Mouse (Mus musculus) kidney, postnatal 14 days (tissue): ENCODE data around the gene Zmat5.

Source experiments
- DNase-seq: peaks from one replicate; pipeline ENCODE4 v3.0.0; 2022; ENCODE audit warnings: mixed read lengths

Gene Zmat5

DNA sequence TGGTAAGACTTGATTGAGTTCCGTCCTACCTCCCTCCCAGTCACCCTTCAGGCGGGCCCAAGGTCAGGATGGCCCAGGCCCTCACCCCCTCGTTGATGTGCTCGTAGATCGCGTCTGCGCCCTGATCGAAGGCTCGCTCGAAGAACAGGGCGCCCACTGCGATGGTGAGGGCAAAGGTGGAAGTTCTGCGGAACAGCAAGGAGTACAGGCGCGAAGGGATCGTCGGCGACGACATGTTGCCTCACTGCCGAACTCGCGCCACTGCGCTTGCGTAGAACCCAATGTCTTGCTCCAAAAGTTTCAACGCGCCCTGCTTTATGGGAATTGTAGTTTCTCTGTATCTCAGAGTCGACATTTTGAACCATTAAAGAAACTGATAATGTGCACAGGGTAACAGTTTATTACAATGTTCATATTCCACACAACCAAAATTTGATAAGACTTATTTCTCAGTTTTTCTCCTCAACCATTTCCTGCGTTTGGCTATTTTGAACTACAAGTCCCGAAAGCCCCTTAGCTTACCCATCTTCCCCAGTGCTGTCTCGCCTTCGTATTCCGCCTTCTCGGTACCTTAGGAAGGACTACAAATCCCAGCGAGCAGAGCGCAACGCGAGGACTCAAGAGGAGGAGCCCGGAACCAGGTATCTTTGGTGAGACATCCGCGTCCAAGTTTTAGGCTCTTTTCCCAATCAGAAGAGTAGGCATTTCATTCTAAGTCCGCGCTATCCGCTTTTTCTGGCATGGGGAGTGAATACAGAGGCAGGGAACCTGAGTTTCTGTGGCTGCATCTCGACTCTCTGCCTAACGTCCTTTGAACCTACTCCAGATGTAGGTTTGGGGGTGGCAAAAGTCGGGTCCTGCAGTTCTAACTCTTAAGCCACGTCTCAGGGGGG, at the start of gene Zmat5, which contains the start of gene Uqcr10:
Gene Zmat5 (plus strand): TSS at position 607 of the 893 bp plus-strand sequence.
Gene Uqcr10 (minus strand): TSS at position 271 of the 893 bp plus-strand sequence.
- DNase-seq: peak; percentile 95

DNA sequence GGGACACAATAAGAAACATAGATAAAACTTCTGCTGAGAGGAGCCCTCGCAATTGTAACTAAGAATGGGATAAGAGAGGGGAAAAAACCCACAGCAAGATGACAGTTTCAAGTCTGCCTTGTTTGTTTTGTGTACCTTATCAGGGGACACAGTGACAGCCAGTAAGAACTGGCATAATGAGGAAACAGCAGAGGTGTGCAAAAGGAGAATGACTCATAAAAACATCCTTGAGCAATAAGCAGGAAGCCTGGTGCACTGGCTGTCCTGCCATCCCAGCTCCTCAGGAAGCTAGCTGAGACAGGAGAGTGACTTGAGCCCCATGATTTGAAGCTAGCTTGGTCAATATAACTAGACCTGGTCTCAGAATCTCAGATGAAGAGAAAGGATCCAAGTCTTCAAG, 44.7 kb upstream of the Zmat5 start:
- DNase-seq: no peak

DNA sequence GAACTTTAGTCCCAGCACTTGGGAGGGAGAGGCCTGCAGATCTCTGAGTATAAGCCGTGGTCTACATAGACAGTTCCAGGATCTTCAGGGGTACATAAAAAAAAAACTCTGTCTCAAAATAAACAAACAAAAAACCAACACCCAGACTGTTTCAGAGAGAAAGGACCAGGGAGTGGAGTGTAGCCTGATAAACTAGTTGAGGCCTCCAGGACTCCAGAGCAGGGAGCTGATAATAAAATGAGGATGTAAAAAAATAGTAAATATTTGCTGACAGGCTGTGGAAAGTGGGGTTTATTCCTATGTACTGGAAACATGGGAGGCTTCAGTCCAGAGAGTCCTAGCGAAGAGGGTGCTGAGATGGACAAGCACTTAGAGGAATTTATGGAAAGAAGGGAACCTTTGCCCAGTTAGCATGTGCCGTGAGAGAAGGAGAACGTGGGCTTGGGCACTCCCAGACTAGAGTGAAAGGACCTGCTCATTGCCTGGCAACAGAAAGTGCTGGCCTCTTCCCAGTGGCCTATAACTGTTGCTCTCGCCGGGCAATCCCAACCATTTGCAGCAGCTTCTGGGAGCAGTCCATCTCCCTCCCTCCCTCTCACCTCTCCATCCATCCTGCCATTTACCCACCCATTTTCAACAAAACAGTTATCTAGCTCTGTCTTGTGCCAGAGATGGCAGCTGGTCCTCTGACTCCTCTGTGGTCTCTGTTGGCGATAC, 44.0 kb upstream of the Zmat5 start:
- no peak for DNase-seq

DNA sequence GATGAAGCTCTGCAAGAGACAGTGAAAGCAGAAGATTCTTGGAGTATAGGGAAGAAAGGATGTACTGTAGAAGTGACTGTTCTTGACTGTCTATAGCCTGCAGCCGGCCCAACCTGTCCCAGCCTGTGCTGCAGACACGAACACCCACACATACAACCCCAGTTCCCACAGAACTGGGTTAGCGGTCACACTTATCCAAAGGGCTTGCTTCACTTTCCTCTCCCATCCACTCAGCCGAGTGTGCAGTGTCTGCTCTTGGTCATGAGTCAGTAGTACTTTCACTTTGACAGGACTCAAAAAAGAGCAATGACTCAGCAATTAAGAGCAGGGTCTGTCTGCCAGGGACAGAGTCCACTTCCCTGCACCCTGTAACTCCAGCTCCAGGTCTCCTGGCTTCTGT, 43.2 kb upstream of the Zmat5 start:
- DNase-seq: no peak

GRCm38 (mm10) chr11:4661871-4662495, 42.5 kb upstream of the Zmat5 start:
- DNase-seq: no peak

DNA sequence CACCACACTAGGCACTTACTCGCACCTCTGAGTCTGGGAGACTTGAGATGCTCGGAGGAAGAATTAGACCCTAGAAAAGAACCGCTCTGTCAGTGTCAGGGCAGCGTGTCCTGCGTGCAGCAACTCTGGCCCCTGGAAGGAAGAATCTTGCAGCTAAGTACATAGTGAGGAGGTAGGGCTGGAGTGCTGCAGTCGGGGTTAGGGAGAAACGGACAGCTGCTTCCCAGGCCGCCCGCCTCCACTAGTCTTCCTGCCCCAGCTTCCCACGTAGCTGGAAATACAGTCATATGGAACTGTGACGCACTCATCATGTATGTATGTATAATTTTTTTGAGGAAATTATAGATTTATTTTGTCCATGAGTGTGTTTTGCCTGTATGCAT, 42.0 kb upstream of the Zmat5 start:
- no peak for DNase-seq

DNA sequence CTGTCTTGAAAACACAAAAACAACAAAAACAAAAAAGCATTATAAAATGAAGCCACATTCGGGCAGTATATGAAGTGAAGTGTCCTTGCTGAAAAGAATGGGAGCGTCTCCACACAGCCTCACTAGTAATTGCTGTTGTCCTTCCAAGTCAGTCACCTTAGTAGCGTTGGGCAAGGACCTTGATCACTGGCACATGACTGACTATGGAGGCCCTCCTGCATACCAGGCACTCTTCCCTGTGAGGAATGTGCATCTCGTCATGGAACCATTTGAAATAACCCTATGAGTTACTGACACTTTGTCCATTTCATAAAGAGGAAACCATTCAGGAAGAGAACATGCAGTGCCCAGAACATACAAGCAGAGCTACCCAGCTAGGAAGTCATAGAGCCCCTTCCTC, 32.7 kb upstream of the Zmat5 start:
- no peak for DNase-seq

DNA sequence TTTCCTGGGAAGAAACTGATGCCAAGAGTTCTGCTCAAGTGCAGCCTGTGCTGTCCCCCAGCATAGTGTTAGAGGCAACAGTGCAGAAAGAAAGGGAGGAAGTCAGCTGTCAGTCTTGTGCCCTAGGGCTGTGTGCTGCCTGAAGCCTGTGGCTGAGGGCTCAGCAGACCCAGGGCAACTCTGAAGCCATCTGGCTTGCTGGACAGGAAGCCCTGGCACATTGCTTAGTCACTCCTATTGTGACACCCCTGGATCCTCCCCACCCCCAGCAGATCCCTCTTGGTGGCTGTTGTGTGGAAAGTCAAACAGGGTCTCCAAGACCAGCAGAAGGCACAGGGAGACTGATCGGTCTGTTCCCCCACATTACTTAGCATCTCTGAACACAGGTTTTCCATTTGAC, 29.9 kb upstream of the Zmat5 start:
- no peak for DNase-seq

DNA sequence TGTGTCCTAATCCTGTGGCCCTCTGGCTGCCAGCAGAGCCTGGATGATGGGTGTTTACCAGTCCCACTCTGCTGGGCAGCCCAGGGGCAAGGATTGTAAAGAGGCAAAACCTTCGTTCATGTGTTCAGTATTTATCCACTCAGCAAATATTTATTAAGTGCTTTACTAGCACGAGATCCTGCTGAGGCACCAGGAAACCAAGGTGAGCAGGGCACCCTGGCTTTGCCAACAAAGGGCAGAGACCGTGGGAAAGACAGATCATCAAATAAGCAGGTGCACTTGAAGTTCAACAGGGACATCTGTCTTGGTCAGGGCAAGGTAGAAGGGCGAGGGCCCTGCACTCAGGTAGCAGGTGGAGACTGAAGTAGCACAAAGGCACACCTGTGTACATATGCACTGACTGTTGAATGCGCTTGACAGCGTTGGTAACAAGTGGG, 29.3 kb upstream of the Zmat5 start:
- DNase-seq: no peak

GRCm38 (mm10) chr11:4675693-4676092, 28.8 kb upstream of the Zmat5 start:
- no peak for DNase-seq

- DNase-seq: no peak
Measured at GRCm38 (mm10) chr11:4677250-4677872, 27.1 kb upstream of the Zmat5 start.

DNA sequence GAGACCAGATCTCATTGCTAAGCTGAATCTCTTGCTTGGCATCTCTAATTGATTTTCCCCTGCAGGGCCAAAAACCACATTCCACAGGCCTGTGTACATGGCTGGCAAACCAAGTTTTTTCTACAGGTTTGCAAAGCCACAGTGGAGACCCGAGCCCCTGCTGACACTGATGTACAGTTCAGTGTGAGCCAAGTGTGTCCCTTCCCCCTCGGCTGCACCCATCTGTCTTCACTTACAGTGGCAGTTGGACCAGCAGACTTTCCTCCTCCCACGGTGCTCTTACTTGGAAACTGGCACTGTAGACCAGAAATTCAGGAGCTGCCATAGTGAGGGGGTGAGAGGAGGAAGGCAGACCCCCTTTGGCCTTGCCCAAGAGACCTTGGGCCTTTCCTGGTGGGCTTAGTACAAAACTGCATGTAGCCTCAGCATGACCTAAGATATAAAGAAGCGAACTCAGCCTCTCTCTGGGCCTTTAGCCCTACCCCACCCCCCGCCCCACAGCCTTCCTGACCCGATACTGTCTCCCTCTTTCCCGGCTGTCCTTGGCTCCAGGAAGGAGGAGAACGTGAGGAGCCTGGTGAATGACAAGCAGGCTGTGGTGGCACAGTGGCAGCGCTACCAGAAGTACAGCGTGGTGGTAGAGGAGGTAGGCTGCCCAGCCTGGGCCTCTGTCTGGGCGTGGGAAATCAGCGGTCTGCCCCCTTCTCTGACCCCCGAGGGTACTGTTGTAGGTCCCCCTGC, 25.6 kb upstream of the Zmat5 start:
- DNase-seq: no peak

GRCm38 (mm10) chr11:4679441-4679832, 25.0 kb upstream of the Zmat5 start:
- DNase-seq: no peak

GRCm38 (mm10) chr11:4680126-4680525, 24.4 kb upstream of the Zmat5 start:
- no peak for DNase-seq

GRCm38 (mm10) chr11:4683516-4683915, 21.0 kb upstream of the Zmat5 start:
- DNase-seq: no peak

GRCm38 (mm10) chr11:4684186-4684585, 20.3 kb upstream of the Zmat5 start:
- DNase-seq: no peak

- DNase-seq: no peak
Measured at GRCm38 (mm10) chr11:4685071-4685470, 19.4 kb upstream of the Zmat5 start.

DNA sequence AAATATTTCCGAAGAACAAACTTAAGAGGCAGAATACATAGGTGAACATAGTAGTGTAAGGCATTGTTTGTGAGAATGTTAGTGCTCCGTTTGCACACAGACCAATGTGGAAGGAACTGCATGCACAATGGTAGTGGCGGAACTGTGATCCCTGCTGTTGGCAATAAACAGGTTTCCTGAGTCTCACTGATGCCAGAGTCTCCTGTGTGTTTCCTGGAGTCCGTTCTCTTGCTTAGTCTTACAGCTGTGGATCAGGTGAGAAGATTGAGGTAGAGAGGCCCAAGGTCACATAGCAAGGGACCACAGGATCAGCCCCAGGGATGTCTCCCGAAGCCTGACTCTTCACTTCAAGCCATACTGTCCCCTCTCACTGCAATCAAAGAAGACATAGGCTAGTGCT, 19.0 kb upstream of the Zmat5 start:
- no peak for DNase-seq

GRCm38 (mm10) chr11:4687027-4687426, 17.5 kb upstream of the Zmat5 start:
- no peak for DNase-seq

GRCm38 (mm10) chr11:4687874-4688273, 16.6 kb upstream of the Zmat5 start:
- DNase-seq: no peak

GRCm38 (mm10) chr11:4688632-4689380, 15.7 kb upstream of the Zmat5 start:
- no peak for DNase-seq

- DNase-seq: no peak
Measured at GRCm38 (mm10) chr11:4690353-4690752, 14.1 kb upstream of the Zmat5 start.
